Mouse (Mus musculus) forebrain, embryonic 13.5 days (tissue): ENCODE measurements around the gene Itprip. TPM values are rescaled to one million over a fixed set of nuclear protein-coding genes. Genes with fewer than 3 reads are reported as not detected.

Experiments
- ATAC-seq: fragments of 200-750 bp; cut with Nextera tagmentation; 2 replicates; pipeline ENCODE4 v1.8.0; 2017
- H3K27ac ChIP-seq: fragments of 300-500 bp; sonication (generic); 2 replicates; pipeline ENCODE4 v1.5.1; 2015; ENCODE audit warnings: inconsistent platforms, mild to moderate bottlenecking, moderate library complexity
- H3K27me3 ChIP-seq: fragments of 300-500 bp; sonication (generic); 2 replicates; pipeline ENCODE4 v1.6.1; 2015; ENCODE audit warnings: mild to moderate bottlenecking, inconsistent platforms
- H3K36me3 ChIP-seq: fragments of 300-500 bp; sonication (generic); 2 replicates; pipeline ENCODE4 v1.6.1; 2015; ENCODE audit warnings: mild to moderate bottlenecking, inconsistent platforms; ENCODE audit not compliant: poor library complexity, severe bottlenecking
- H3K4me1 ChIP-seq: fragments of 300-500 bp; sonication (generic); 2 replicates; pipeline ENCODE4 v1.6.1; 2015; ENCODE audit warnings: inconsistent platforms
- H3K4me2 ChIP-seq: fragments of 300-500 bp; sonication (generic); 2 replicates; pipeline ENCODE4 v1.6.1; 2015; ENCODE audit warnings: inconsistent platforms, mild to moderate bottlenecking, moderate library complexity
- H3K4me3 ChIP-seq: fragments of 300-500 bp; sonication (generic); 2 replicates; pipeline ENCODE4 v1.5.1; 2015; ENCODE audit warnings: mild to moderate bottlenecking, inconsistent platforms
- H3K9ac ChIP-seq: fragments of 300-500 bp; sonication (generic); 2 replicates; pipeline ENCODE4 v1.6.1; 2015; ENCODE audit warnings: mild to moderate bottlenecking, inconsistent platforms
- H3K9me3 ChIP-seq: fragments of 300-500 bp; sonication (generic); replicated peaks from 2 replicates; pipeline ENCODE4 v1.6.1; 2016; ENCODE audit warnings: inconsistent platforms
- WGBS: fragments of 180-500 bp; shearing (Covaris S2); methylation state at CpG from one replicate; pipeline ENCODE4 v1.1.7; 2015; 5-methylcytosine and 5-hydroxymethylcytosine counted together
- polyA plus RNA-seq: library from polyadenylated mRNA; unstranded; fragments of >200 nt; fragmentation: Nextera tagmentation; extraction: Ambion mirVana; gene quantifications from 2 replicates; pipeline ENCODE4 v1.2.1, GENCODE M21; 2015

The Itprip gene
- polyA plus RNA-seq, 1 experiment from 2014 or later = 9.8 TPM

DNA sequence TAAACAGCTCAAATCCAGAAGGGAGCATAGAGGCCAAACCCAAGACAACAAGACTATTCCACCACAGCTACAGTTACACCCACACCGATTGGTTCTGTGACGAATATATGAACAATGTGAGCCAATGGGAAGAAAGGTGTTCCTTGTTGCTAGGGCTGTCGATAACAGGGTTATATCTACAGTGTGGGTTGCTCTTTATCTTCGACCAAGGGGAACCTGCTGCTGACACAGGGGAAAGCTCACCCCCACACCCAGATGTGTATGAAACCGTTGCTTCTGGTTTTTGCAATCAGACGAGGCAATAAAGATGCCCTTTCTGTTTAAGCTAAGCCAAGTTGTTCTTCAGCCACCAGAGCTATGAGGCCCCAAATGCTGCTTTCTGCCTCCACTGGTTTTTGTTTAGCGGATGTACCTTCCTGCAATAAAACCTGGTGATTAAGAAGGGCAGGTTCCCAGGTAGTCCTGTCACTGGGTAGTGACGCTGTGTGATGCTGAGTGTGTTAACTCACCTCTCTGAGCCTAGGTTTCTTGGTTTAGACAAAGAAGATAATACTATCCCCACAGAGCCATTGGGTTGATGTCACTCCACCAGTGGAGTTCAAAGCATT lies 20.5 kb downstream of the Itprip start:
- Histone ChIP-seq H3K4me2 (no peak overlapping the region), H3K9ac (no peak overlapping the region), H3K9me3 (no peaks in the 10 kb centered on the region), H3K4me1 (peaks cover 4% of the 10 kb centered on the region; the same call in 1 of the 2 replicates), H3K27ac (no peak overlapping the region), H3K27me3 (no peaks in the 10 kb centered on the region), H3K4me3 (no peak overlapping the region), H3K36me3 (peaks cover 43% of the 10 kb centered on the region)
- WGBS = 92% methylated on average over 8 of the region's 8 CpGs
- ATAC-seq = no peak

DNA sequence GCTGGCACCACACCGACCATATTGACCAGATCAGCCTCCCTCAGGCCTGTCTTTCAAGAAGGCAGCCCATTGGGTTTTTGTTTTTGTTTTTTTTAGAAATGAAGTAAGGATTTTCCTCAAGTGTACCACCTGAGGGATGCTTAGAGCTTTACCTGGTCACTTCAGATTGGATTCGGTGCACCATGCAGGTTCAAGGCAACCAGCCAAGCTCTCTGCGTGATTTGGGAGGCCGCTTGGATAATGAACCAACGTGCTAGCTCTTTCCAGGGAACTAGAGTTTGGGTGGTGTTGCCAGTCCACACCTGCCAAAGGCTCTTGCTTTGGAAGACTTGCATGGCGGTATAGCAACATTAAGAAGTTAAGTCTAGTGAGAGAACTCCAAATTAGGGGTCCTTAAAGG lies 26.0 kb downstream of the Itprip start:
- no peaks in the 10 kb centered on the region for H3K27me3 ChIP-seq
- H3K4me3 ChIP-seq = no peak overlapping the region
- H3K4me2 ChIP-seq = no peak overlapping the region
- 96% methylated on average over 6 of the region's 6 CpGs for WGBS
- no peak overlapping the region for H3K9ac ChIP-seq
- H3K27ac ChIP-seq = no peak overlapping the region
- peaks cover 53% of the 10 kb centered on the region for H3K36me3 ChIP-seq
- no peak for ATAC-seq
- H3K9me3 ChIP-seq = no peaks in the 10 kb centered on the region
- no peaks in the 10 kb centered on the region for H3K4me1 ChIP-seq

DNA sequence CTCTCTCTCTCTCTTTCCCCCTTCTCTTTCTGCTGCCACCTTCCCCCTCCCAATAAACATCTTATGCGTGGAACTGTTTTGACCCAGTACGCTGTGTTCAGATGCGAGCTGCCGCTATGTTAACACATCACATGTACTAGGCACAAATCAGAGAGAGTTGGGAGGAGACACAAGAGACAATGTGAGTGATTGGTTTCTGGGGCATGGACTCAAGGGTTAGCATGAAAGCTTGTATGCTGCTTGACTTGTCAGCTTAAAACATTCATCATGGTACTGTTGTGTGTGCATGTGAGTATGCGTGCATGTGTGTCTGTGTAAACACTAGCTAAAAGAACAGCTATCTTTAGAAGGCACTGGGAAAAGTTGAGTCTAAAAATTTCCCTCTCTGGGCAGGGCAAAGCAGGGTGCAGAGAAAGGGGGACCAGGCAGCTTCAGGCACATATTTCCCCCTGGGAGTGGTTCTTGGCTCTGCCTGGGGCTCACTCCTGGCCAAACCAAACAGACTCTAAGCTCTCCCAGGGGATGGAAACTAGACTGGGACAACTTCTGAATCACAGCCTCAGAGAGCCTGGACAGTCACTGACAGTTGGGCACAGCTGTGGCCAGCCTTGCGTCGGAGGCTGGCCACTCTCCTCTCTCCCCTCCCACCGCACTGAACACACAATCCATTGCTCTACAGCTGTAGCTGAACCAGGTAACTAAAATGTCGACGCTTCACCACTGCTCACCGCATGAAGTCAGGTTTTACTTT lies 27.4 kb downstream of the Itprip start:
- no peaks in the 10 kb centered on the region for H3K27me3 ChIP-seq
- H3K4me2 ChIP-seq = no peak overlapping the region
- no peaks in the 10 kb centered on the region for H3K4me1 ChIP-seq
- H3K9ac ChIP-seq = no peak overlapping the region
- ATAC-seq = no peak
- whole genome bisulfite sequencing = 87% methylated on average over 11 of the region's 11 CpGs
- H3K27ac ChIP-seq = no peak overlapping the region
- H3K4me3 ChIP-seq = no peak overlapping the region
- H3K36me3 ChIP-seq = peaks cover 41% of the 10 kb centered on the region
- H3K9me3 ChIP-seq = no peaks in the 10 kb centered on the region

DNA sequence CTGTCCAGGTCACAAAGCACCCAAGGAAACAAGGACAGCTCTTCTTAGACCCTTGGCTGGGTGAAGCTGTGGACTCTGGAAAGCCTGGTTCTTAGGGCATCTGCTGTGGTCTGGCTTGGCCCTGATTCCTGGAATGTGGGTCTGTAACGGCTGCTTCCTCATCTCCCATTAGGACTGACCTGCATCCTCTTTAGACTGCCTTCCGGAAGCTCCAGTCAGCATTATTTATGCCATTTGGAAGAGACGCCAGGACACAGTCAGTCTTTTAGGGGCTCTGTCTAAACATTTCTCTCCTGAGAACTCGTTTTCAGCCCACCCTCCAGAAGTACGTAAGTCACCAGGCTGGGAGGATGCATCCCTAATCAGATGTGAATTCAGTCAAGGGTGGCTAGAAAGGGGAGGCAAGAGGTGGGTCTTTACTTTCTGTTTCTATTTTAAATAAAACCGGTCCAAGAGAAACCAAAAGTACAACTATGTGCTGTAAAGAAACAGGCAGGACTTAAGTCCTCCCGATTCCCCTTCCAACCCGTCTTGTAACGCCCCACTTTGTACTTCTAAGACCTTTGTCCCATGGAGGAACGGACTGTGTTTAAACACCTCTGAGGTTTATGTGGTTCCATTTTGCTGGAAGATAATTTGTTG lies 28.5 kb downstream of the Itprip start:
- no peaks in the 10 kb centered on the region for H3K27me3 ChIP-seq
- WGBS = 80% methylated on average over 10 of the region's 10 CpGs
- H3K36me3 ChIP-seq = peaks cover 30% of the 10 kb centered on the region
- no peak overlapping the region for H3K4me3 ChIP-seq
- H3K9ac ChIP-seq = no peak overlapping the region
- H3K9me3 ChIP-seq = no peaks in the 10 kb centered on the region
- no peak overlapping the region for H3K4me2 ChIP-seq
- no peak for ATAC-seq
- no peaks in the 10 kb centered on the region for H3K4me1 ChIP-seq
- H3K27ac ChIP-seq = no peak overlapping the region

DNA sequence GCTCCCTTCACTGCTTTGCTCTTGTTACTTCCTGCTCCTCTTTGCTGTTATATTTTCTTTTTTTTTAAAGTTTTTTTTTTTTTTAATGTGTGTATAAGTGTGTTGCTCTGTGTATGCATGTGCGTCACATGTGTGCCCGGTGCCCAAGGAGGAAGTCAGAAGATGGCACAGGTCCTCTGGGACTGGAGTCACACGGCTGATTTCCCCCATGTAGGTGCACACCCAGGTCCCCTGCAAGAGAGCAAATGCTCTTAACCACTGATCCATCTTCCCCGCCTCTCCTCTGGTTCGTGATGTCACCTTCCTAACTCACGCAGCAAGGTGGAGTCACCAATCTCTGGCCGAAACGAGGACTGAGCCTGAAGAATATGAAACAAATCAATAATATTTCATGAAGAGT lies 31.1 kb downstream of the Itprip start:
- no peak for ATAC-seq
- WGBS = 92% methylated on average over 8 of the region's 8 CpGs
- Histone ChIP-seq H3K27me3 (no peaks in the 10 kb centered on the region), H3K27ac (no peak overlapping the region), H3K4me1 (no peaks in the 10 kb centered on the region), H3K9ac (no peak overlapping the region), H3K9me3 (no peaks in the 10 kb centered on the region), H3K4me3 (no peak overlapping the region), H3K4me2 (no peak overlapping the region), H3K36me3 (0 out of 2 replicates have a peak, but pooled peaks cover 4% of the 10 kb centered on the region)

DNA sequence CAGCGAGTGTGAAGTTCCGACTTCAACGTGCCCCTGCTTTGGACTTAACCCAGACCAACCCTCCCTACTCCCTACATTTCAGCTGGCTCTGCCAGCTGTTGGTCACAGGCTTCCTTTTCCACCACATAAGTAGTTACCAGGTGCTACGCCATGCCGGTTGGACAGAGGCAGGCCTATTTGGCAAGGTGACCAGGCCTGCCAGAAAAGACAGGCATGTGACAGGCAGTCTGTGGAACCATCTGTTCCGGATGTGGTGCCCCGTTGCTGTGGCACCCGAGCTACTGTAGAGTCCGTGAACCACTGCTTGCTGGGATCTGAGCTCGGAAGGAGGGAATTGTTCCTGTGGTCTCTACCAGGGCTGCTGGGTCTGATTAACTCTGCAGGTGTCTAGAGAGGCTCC lies 31.7 kb downstream of the Itprip start:
- Histone ChIP-seq H3K9ac (no peak overlapping the region), H3K4me2 (no peak overlapping the region), H3K4me1 (no peaks in the 10 kb centered on the region), H3K9me3 (no peaks in the 10 kb centered on the region), H3K27ac (no peak overlapping the region), H3K27me3 (no peaks in the 10 kb centered on the region), H3K4me3 (no peak overlapping the region), H3K36me3 (no peaks in the 10 kb centered on the region)
- WGBS = 75% methylated on average over 10 of the region's 10 CpGs
- 0 out of 2 replicates have a peak, but pooled peaks have one; percentile 43 for ATAC-seq

DNA sequence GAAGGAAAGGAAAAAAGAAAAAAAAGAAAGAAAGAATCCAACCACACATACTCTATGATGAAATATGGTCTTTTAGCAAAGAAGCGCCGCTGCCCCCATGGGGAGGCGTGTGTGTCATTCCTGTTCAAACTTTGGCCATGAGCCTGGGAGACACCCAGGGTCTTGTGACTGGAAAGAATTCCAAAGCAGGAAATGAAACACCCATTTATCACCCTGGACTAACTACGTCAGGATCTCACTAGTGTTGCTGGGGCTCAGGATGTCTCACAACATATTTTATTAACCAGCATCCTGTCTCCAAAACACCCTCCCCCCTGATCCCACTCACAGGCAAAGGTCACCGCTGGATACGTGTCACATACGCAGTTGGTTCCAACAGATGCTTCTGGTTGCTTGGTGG lies 32.5 kb downstream of the Itprip start:
- ATAC-seq = no peak
- Histone ChIP-seq H3K9ac (no peak overlapping the region), H3K4me3 (no peak overlapping the region), H3K27ac (no peak overlapping the region), H3K9me3 (no peaks in the 10 kb centered on the region), H3K4me1 (no peaks in the 10 kb centered on the region), H3K36me3 (no peaks in the 10 kb centered on the region), H3K4me2 (no peak overlapping the region), H3K27me3 (no peaks in the 10 kb centered on the region)
- 91% methylated on average over 7 of the region's 7 CpGs for WGBS

DNA sequence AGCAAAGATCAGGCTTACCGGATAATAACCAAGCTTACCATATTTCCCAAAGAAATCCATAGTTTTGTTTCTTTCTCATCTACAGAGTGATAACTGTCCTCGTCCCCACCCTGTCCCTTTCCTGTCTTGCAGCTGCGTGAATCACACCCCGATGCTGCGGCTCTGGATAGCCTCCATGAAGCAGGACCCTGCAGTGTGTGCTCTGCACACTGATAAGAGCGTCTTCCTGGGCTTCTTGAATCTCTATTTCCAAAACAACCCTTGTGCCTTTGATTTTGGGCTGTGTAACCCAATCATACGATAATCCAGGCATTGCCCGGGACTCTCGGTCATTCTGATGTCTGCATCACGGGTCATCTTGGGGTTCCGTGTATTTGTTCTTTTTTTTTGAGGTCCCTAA lies 33.2 kb downstream of the Itprip start:
- WGBS = 90% methylated on average over 11 of the region's 11 CpGs
- Histone ChIP-seq H3K9me3 (no peaks in the 10 kb centered on the region), H3K4me2 (no peak overlapping the region), H3K27ac (no peak overlapping the region), H3K4me3 (no peak overlapping the region), H3K27me3 (no peaks in the 10 kb centered on the region), H3K36me3 (no peaks in the 10 kb centered on the region), H3K9ac (no peak overlapping the region), H3K4me1 (no peaks in the 10 kb centered on the region)
- ATAC-seq = no peak

DNA sequence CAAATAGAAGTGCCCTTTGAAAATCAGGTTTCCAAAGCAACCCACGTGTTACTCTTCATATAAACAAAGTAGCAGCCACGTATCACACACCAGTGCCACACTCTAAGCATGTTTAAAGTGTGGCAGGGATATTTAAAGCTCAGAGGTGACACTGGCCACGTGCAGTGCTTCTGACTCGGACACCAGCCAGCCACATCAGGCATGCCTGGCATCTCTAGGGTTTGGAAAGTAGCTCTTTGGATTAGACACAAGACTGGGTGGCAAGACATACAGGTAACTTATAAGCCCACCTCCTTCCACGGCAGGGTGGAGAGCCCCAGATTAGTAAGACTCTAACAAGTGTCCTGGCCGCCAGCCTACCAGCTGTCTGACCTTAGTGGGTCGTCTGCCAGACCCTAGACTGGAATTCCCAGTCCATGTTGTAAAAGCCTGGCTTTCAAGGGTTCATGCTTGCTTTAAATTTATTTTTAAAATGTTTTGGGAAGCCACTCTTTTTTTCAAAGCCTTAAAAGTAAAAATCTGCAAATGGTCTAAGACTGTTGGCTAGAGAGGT lies 33.8 kb downstream of the Itprip start:
- Histone ChIP-seq H3K27me3 (no peaks in the 10 kb centered on the region), H3K27ac (no peak overlapping the region), H3K36me3 (no peaks in the 10 kb centered on the region), H3K4me1 (no peaks in the 10 kb centered on the region), H3K9me3 (no peaks in the 10 kb centered on the region), H3K4me3 (no peak overlapping the region), H3K4me2 (no peak overlapping the region), H3K9ac (no peak overlapping the region)
- no peak for ATAC-seq
- WGBS = 62% methylated on average over 7 of the region's 7 CpGs

DNA sequence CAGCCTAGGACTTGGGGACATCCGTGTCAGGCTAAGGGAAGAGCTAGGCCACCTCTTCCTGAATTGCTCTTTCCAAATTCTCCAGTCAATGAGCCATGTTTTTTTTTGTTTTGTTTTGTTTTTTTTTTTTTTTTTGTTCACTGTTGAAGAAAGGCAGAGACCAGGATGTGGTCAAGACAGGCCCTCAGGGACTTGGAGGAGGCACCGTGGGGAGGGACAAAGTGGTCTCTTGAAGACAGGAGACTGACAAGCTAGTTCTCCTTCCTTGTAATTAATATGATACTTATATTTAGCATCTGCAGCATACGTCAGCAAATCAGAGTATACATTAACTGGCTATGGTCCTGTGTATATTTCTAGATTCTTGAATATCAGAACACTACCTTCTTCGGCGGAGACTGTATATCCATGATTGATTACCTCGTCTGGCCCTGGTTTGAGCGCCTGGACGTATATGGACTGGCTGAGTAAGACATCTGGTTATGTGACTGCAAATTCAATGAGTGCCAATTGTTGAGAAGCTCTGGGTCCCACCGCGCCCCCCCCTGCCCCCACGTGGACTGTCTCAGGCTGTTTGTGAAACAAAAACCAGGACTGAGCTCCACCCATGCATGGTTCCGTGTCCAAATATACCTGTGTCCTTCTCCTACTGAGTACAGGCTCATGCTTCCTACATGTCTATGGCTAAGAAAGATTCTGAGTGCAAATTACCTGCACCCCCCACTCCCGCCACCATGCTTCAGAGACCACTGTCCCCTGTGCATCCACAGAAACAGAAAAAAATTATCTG lies 34.6 kb downstream of the Itprip start:
- H3K9ac ChIP-seq = no peak overlapping the region
- no peaks in the 10 kb centered on the region for H3K27me3 ChIP-seq
- ATAC-seq = no peak
- H3K4me3 ChIP-seq = no peak overlapping the region
- H3K36me3 ChIP-seq = no peaks in the 10 kb centered on the region
- H3K27ac ChIP-seq = no peak overlapping the region
- 86% methylated on average over 13 of the region's 13 CpGs for WGBS
- H3K4me2 ChIP-seq = no peak overlapping the region
- H3K4me1 ChIP-seq = no peaks in the 10 kb centered on the region
- no peaks in the 10 kb centered on the region for H3K9me3 ChIP-seq

DNA sequence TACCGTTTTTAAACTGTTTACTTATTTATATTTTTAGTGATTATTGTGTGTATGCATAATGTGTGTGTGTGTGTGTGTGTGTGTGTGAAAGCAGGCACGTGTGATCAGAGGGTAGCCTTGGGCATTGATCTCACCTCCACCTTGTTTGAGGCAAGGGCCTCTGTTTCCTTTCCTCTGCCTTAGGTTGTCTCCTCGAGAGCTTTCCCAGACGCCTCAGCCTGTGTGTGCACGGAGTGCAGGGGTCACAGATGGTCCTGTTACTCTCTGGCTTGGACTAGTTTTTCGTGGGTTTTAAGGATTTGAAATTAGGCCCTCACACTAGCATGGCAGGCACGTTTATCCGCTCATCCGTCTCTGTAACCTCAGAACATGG lies 36.2 kb downstream of the Itprip start:
- no peaks in the 10 kb centered on the region for H3K27me3 ChIP-seq
- H3K4me2 ChIP-seq = no peak overlapping the region
- H3K9ac ChIP-seq = no peak overlapping the region
- no peaks in the 10 kb centered on the region for H3K4me1 ChIP-seq
- H3K4me3 ChIP-seq = no peak overlapping the region
- H3K27ac ChIP-seq = no peak overlapping the region
- no peaks in the 10 kb centered on the region for H3K36me3 ChIP-seq
- H3K9me3 ChIP-seq = no peaks in the 10 kb centered on the region
- WGBS = 68% methylated on average over 9 of the region's 9 CpGs
- peak; percentile 56 for ATAC-seq
